Mouse (Mus musculus): Measurements from ENCODE around the gene C130074G19Rik.
A peak's percentile ranks its signal among the peaks of the same experiment; 100 is the strongest.

C130074G19Rik gene

DNA sequence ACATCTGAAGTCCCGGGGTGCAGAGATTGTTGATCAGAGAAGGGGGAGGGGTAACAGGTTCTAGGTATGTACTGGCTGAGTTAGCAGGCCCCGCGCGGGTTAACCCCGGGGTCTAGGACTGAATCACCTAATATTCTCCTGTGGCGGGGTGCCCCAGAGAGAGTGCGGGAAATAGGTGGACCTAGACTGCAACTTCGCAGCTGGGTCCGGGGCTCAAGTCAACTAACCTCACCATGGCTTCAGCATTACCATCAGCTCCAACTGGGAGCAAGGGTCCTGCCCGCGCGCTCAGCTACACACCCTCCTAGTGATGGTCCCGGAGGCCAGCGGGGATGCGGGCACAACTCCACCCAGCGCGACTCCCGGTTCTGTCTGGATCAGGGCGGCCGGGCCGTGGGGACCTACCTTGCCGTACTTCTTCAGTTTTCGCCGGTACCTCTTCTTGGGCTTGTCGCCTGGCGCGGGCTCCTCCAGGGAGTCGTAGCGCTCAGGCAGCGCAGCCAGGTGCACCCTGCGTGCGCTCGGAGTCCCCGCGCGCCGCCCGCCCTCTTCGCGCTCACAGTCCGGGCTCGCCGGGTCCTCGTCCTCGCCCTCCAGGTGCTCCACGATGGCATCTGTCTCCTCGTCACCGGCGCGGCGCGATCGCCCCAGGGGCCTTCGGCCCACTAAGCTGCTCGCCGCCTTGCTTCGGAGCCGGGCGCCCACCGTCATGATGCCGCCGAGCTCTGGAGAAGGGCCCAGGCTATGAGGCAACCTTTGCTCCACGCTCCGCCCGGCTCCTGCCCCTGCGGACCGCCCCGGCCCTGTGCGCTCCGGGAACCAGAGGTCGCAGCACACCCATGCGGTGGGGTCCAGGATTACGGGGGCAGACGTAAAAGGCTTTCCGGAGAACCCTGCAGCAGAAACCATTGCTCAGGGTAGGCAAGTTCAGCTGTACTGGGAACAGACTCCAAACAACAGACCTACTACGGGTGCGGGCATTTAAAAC lies at the start of gene C130074G19Rik:
TSS of gene C130074G19Rik (minus strand) at position 938 of the 988 bp plus-strand sequence.
- peak in 1 of 2 experiments; percentile 38 for DNase-seq (ENCODE audit: low spot score in 2 of 2)

DNA sequence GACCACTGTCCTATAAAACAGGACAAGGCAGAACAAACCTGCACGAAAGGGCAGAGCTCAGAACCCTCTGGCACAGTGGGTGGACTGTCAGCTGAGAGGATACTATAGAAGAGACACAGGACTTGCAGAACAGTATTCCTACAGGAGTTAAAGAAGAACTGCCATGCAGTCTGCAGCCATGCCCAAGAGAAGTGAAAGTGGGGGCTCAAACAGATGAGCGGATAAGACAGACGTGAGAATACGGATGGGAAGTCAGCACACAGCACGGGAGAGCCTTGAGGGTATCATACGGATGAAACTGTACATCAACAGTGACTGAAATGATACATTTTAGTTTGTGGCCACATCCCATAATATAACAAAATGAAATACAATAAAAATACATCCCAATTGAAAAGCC lies 48.1 kb upstream of the C130074G19Rik start:
- DNase-seq (ENCODE audit: low spot score in 2 of 2): no peak

- no peak for DNase-seq (ENCODE audit: low spot score in 2 of 2)
These were observed 45.4 kb upstream of the C130074G19Rik start for GRCm38 (mm10) chr1:184928382-184928781.

- no peak for DNase-seq (ENCODE audit: low spot score in 2 of 2)
These were observed 44.9 kb upstream of the C130074G19Rik start for GRCm38 (mm10) chr1:184927911-184928310.

GRCm38 (mm10) chr1:184922824-184923223 lies 39.8 kb upstream of the C130074G19Rik start:
- no peak for DNase-seq (ENCODE audit: low spot score in 2 of 2)

- peak in 1 of 2 experiments; percentile 58 for DNase-seq (ENCODE audit: low spot score in 2 of 2)
These were observed 37.0 kb upstream of the C130074G19Rik start for GRCm38 (mm10) chr1:184920057-184920456.

DNA sequence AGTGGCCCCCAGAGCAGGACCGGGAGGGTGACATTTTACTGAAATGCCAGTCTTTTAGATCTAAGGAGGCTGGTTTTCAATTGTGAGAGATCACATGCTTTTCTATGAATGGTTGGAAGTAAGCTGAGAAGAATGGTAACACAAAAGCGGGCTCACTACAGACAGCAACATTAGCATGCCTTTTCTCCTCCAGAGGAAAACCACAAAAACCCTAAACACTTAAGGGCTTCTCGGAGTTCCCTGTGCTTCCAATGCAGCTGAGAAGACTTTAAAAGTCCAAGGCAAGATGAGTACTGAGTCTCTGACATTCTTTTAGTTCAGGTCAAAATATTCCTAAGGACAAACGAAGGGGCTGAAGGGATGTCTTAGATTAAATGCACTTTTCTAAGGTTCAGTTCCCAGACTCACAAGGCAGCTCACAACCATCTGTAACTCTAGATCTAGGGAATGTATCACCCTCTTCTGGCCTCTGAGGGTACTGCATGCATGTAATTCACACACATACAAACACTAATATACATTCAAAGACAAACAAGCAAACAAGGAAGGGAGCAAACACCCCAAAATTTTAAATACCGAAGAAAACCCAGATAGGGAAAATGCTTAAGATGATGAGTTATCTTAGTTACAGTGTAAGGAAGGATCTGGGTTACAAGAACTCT lies 35.3 kb upstream of the C130074G19Rik start:
- DNase-seq (ENCODE audit: low spot score in 2 of 2): no peak

- no peak for DNase-seq (ENCODE audit: low spot score in 2 of 2)
These were observed 29.3 kb upstream of the C130074G19Rik start for GRCm38 (mm10) chr1:184912336-184912735.

- DNase-seq (ENCODE audit: low spot score in 2 of 2): no peak
These were observed 28.8 kb upstream of the C130074G19Rik start for GRCm38 (mm10) chr1:184911861-184912260.

DNA sequence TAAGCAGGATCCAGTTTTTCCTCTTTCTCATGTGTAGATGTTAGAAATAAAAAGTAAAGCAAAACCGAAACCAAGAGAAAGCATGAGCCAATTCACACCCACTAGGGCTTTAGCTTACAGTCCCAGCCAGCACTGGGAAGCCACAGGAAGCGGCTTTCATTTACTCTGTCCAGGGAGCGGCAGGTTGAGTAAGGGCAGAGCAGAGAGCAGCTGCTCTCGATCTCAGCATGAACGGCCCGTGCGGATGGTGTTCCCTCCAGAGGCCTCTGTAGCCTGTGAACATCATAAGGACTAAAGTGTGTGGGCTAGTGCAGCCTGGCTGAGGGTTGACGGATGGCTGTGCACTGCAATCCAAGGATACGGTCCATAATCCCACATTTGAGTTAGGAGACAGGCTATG lies 25.5 kb upstream of the C130074G19Rik start:
- no peak for DNase-seq (ENCODE audit: low spot score in 2 of 2)

GRCm38 (mm10) chr1:184905904-184906745 lies 23.1 kb upstream of the C130074G19Rik start:
- DNase-seq (ENCODE audit: low spot score in 2 of 2): no peak

DNA sequence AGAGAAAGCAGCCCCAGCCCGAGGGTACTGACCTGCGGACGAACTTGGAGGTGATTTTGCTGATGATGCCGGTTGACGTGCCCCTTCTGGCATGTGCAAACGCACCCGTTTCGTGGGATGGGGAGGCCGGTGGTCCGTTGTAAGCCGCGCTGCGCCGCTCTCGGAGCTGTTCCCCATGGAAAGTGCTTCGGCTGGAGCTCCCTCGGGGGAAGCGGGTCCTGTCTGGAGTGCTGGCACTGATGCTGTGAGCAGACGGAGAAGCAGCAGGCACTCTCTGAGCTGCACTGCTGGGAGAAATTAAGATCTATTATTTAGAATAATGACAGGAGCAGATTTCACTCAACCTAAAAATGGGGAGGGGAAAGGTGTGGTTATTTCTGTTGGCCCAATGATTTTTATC lies 22.4 kb upstream of the C130074G19Rik start:
- DNase-seq (ENCODE audit: low spot score in 2 of 2): no peak

DNA sequence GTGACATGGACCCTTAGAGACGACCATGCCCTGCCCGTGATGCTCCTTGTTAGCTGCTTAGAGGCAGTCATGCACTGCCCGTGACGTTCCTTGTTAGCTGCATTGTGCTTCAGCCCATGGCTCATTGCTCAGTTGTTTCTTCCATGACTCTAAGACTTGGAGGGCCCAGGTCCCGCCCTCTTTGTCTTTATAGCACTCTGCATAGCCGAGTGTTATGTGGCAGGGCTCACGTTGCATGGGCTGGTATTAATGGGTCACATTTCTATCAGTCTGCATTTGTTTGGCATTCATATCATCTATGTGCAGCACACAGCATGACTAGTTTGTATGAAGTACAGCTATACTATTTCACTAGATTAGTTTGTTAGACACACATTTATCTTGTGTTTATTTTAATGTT lies 20.7 kb upstream of the C130074G19Rik start:
- no peak for DNase-seq (ENCODE audit: low spot score in 2 of 2)

- DNase-seq (ENCODE audit: low spot score in 2 of 2): no peak
These were observed 19.9 kb upstream of the C130074G19Rik start for GRCm38 (mm10) chr1:184902886-184903285.

DNA sequence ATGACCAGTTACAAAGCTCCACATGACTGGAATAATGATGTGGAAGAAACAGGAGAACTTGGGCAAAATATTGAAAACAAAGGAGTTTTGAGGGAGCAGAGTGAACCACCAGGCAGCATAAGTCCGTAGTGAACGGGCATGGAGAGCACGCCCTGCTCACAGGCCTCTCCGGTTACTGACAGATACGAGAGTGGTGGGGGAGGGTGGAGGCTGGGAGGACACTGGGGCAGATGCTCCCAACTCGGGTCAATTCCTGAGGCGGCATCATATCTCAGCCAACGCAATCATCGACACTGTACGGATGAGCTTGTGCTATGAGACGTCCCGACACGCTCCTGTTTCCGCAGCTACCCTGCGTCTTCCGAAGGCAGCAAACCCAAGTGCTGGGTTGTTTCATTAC lies 14.3 kb upstream of the C130074G19Rik start:
- DNase-seq (ENCODE audit: low spot score in 2 of 2): no peak

DNA sequence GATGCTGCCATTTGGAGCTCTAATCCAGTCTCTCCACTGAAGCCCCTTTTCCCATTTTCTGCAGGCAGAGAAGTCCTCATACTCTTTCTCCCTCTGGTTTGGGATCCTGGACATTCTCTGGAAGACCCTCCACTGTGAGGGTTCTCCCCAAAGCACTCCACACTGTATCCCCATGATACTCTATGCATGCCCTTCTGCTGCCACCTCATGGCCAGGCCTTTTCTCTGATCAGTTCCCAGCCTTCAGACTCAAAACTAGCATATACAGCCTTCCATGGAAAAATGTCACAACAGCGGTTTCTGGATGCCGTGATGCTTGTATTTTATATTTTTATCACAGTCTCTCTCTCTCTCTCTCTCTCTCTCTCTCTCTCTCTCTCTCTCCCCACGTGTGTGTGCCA lies 9.0 kb upstream of the C130074G19Rik start:
- no peak for DNase-seq (ENCODE audit: low spot score in 2 of 2)

DNA sequence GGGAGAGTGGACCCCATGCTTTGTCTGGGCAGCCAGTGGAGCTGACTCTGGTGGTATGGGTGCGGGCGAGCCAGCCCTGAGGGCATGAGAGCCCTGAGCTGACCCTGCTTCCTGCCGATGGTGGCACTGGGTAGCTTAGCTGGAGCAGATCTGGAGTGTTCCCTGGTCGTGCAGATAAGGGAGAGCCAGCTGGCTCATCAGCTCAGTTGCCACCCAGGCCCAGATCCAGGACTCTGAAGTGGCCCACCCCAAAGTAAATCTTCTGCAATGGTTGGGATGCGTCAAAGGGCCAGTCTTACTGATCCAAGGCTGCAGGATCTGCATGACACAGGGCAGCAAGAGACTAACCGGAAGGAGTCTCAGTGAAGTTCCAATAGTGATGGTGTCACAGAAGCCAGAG lies 6.4 kb upstream of the C130074G19Rik start:
- no peak for DNase-seq (ENCODE audit: low spot score in 2 of 2)

GRCm38 (mm10) chr1:184886160-184886559 lies 3.1 kb upstream of the C130074G19Rik start:
- no peak for DNase-seq (ENCODE audit: low spot score in 2 of 2)

GRCm38 (mm10) chr1:184881861-184882260 lies 1.2 kb downstream of the C130074G19Rik start:
- no peak for DNase-seq (ENCODE audit: low spot score in 2 of 2)

GRCm38 (mm10) chr1:184881211-184881610 lies 1.8 kb downstream of the C130074G19Rik start:
- no peak for DNase-seq (ENCODE audit: low spot score in 2 of 2)

DNA sequence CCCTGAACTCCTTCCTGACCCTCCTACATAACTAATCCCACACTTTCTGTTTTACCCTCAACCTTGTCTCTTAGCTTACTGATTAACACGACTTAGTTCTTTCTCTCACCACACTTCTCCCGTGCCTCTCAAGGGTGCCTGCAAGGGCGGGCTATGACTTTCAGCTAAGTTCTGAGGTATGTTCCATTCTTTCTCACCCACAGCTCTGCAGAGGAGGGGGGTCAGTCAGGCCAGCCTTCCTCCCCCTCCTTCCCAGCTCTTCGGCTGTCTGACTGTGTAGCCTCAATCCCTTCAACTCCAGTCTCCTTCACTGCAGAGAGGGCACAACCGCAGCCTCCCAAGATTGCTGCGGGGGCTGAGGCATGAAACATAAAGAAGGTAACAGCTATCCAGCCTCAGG lies 4.2 kb downstream of the C130074G19Rik start:
- DNase-seq (ENCODE audit: low spot score in 2 of 2): no peak

GRCm38 (mm10) chr1:184877306-184877705 lies 5.7 kb downstream of the C130074G19Rik start:
- peak in 1 of 2 experiments; percentile 81 for DNase-seq (ENCODE audit: low spot score in 2 of 2)

Data from frontal cortex, postnatal 36 days (tissue).